Mouse (Mus musculus) G1E (cell line): ENCODE data around the gene Srp68.

ENCODE experiments used
- CTCF ChIP-seq: IDR thresholded peaks from 2 replicates; pipeline ENCODE4 v1.5.1; 2012; ENCODE audit warnings: low read depth, low read length, inconsistent platforms, mixed read lengths
- GATA1 ChIP-seq: IDR thresholded peaks from 2 replicates; pipeline ENCODE4 v1.6.1; 2012; ENCODE audit warnings: borderline replicate concordance, low read length, inconsistent platforms, mixed read lengths
- POLR2AphosphoS5 ChIP-seq: IDR thresholded peaks from 2 replicates; pipeline ENCODE4 v1.6.1; 2012; ENCODE audit warnings: low read depth, low read length, inconsistent platforms; ENCODE audit not compliant: insufficient replicate concordance

- TF ChIP-seq CTCF: no peak
- TF ChIP-seq POLR2AphosphoS5: no peak
- TF ChIP-seq GATA1: no peak
Observed at GRCm38 (mm10) chr11:116216549-116216948, 57.5 kb downstream of the Srp68 start.
